Mouse (Mus musculus): Measurements from ENCODE around the gene Tmem150c. TPM values are rescaled to one million over a fixed set of nuclear protein-coding genes. Genes with fewer than 3 reads are reported as not detected.

The Tmem150c gene
- polyA plus RNA-seq, 1 experiment, result not detected

- TF ChIP-seq TCF12 (IDR thresholded peaks at IDR 0.05; ENCODE audit: insufficient read depth, poor library complexity, severe bottlenecking), result no peak
- TF ChIP-seq REST (IDR thresholded peaks at IDR 0.05; ENCODE audit: insufficient read depth, insufficient read length), result no peak
- TF ChIP-seq USF1 (IDR thresholded peaks at IDR 0.05; ENCODE audit: low read depth), result no peak
- TF ChIP-seq MYOG (IDR thresholded peaks at IDR 0.05; ENCODE audit: control insufficient read depth in 1 of 3, insufficient read depth in 1 of 3, insufficient read length in 2 of 3, low read depth in 2 of 3), result no peak
- no peak for TF ChIP-seq CEBPB (IDR thresholded peaks at IDR 0.05; ENCODE audit: insufficient read depth, poor library complexity, severe bottlenecking)
- TF ChIP-seq E2F4 (IDR thresholded peaks at IDR 0.05; ENCODE audit: insufficient read depth), result no peak
- no peak for TF ChIP-seq SRF (IDR thresholded peaks at IDR 0.05; ENCODE audit: control insufficient read depth, insufficient read length, low read depth)
- TF ChIP-seq MAX (IDR thresholded peaks at IDR 0.05; ENCODE audit: low read depth), result no peak
- no peak for TF ChIP-seq POLR2AphosphoS2 (IDR thresholded peaks at IDR 0.05; ENCODE audit: insufficient read length, low read depth)
Measured at GRCm38 (mm10) chr5:100057461-100058209, 102.0 kb downstream of the Tmem150c start.

GRCm38 (mm10) chr5:100055866-100056369 is 103.7 kb downstream of the Tmem150c start:
- Histone ChIP-seq H3K36me3 (ENCODE audit: control insufficient read depth, insufficient read depth) (no peaks in the 10 kb centered on the region), H3ac (ENCODE audit: control insufficient read depth, insufficient read length) (no peak overlapping the region)

More at GRCm38 (mm10) chr5:100057461-100058209, 102.0 kb downstream of the Tmem150c start:
- no peak overlapping the region for H3K4me2 ChIP-seq (ENCODE audit: low read depth)
- H3K36me3 ChIP-seq (ENCODE audit: control insufficient read depth, insufficient read depth), result peaks cover 3% of the 10 kb centered on the region
- H3K4me3 ChIP-seq, result no peak overlapping the region
- peaks cover 9% of the 10 kb centered on the region for H3K79me2 ChIP-seq (ENCODE audit: control insufficient read depth, insufficient read depth)
- no peak overlapping the region for H3ac ChIP-seq (ENCODE audit: control insufficient read depth, insufficient read length)
- H3K27me3 ChIP-seq (ENCODE audit: control insufficient read depth, insufficient read depth, insufficient read length), result no peaks in the 10 kb centered on the region

GRCm38 (mm10) chr5:100054807-100055547 is 104.6 kb downstream of the Tmem150c start:
- peaks cover 12% of the 10 kb centered on the region for H3K79me2 ChIP-seq (ENCODE audit: control insufficient read depth, insufficient read depth)

More at GRCm38 (mm10) chr5:100055866-100056369, 103.7 kb downstream of the Tmem150c start:
- no peak for TF ChIP-seq REST (IDR thresholded peaks at IDR 0.05; ENCODE audit: insufficient read depth, insufficient read length)
- Histone ChIP-seq H3K79me2 (ENCODE audit: control insufficient read depth, insufficient read depth) (peaks cover 9% of the 10 kb centered on the region), H3K27me3 (ENCODE audit: control insufficient read depth, insufficient read depth, insufficient read length) (no peaks in the 10 kb centered on the region), H3K4me3 (no peak overlapping the region), H3K4me2 (ENCODE audit: low read depth) (no peak overlapping the region)

GRCm38 (mm10) chr5:100052728-100053127 is 106.9 kb downstream of the Tmem150c start:
- Histone ChIP-seq H3ac (ENCODE audit: control insufficient read depth, insufficient read length) (no peak overlapping the region), H3K36me3 (ENCODE audit: control insufficient read depth, insufficient read depth) (no peaks in the 10 kb centered on the region), H3K4me3 (no peak overlapping the region), H3K27me3 (ENCODE audit: control insufficient read depth, insufficient read depth, insufficient read length) (no peaks in the 10 kb centered on the region), H3K4me2 (ENCODE audit: low read depth) (no peak overlapping the region), H3K79me2 (ENCODE audit: control insufficient read depth, insufficient read depth) (peaks cover 15% of the 10 kb centered on the region)
- no peak for TF ChIP-seq MYOD1 (IDR thresholded peaks at IDR 0.05; ENCODE audit: control insufficient read depth in 1 of 3, insufficient read length in 2 of 3, low read depth in 2 of 3)
- no peak for TF ChIP-seq POLR2AphosphoS2 (IDR thresholded peaks at IDR 0.05; ENCODE audit: insufficient read length, low read depth)
- no peak for TF ChIP-seq REST (IDR thresholded peaks at IDR 0.05; ENCODE audit: insufficient read depth, insufficient read length)
- TF ChIP-seq CEBPB (IDR thresholded peaks at IDR 0.05; ENCODE audit: insufficient read depth, poor library complexity, severe bottlenecking), result no peak
- TF ChIP-seq POLR2A (IDR thresholded peaks at IDR 0.05; ENCODE audit: insufficient read length, low read depth), result no peak
- TF ChIP-seq SRF (IDR thresholded peaks at IDR 0.05; ENCODE audit: control insufficient read depth, insufficient read length, low read depth), result no peak
- TF ChIP-seq TCF12 (IDR thresholded peaks at IDR 0.05; ENCODE audit: insufficient read depth, poor library complexity, severe bottlenecking), result no peak
- no peak for TF ChIP-seq E2F4 (IDR thresholded peaks at IDR 0.05; ENCODE audit: insufficient read depth)
- no peak for TF ChIP-seq MYOG (IDR thresholded peaks at IDR 0.05; ENCODE audit: control insufficient read depth in 1 of 3, insufficient read depth in 1 of 3, insufficient read length in 2 of 3, low read depth in 2 of 3)
- no peak for TF ChIP-seq TCF3 (IDR thresholded peaks at IDR 0.05; ENCODE audit: insufficient read length, low read depth)

More at GRCm38 (mm10) chr5:100054807-100055547, 104.6 kb downstream of the Tmem150c start:
- H3K36me3 ChIP-seq (ENCODE audit: control insufficient read depth, insufficient read depth), result no peaks in the 10 kb centered on the region
- H3K4me2 ChIP-seq (ENCODE audit: low read depth), result no peak overlapping the region
- no peak overlapping the region for H3K4me3 ChIP-seq
- H3ac ChIP-seq (ENCODE audit: control insufficient read depth, insufficient read length), result no peak overlapping the region
- no peak for TF ChIP-seq E2F4 (IDR thresholded peaks at IDR 0.05; ENCODE audit: insufficient read depth)
- TF ChIP-seq TCF3 (IDR thresholded peaks at IDR 0.05; ENCODE audit: insufficient read length, low read depth), result no peak
- TF ChIP-seq MAX (IDR thresholded peaks at IDR 0.05; ENCODE audit: low read depth), result no peak
- TF ChIP-seq REST (IDR thresholded peaks at IDR 0.05; ENCODE audit: insufficient read depth, insufficient read length), result no peak
- no peak for TF ChIP-seq USF1 (IDR thresholded peaks at IDR 0.05; ENCODE audit: low read depth)
- TF ChIP-seq POLR2AphosphoS2 (IDR thresholded peaks at IDR 0.05; ENCODE audit: insufficient read length, low read depth), result no peak
- TF ChIP-seq MYOG (IDR thresholded peaks at IDR 0.05; ENCODE audit: control insufficient read depth in 1 of 3, insufficient read depth in 1 of 3, insufficient read length in 2 of 3, low read depth in 2 of 3), result no peak
- TF ChIP-seq POLR2A (IDR thresholded peaks at IDR 0.05; ENCODE audit: insufficient read length, low read depth), result no peak
- TF ChIP-seq CEBPB (IDR thresholded peaks at IDR 0.05; ENCODE audit: insufficient read depth, poor library complexity, severe bottlenecking), result no peak
- TF ChIP-seq MYOD1 (IDR thresholded peaks at IDR 0.05; ENCODE audit: control insufficient read depth in 1 of 3, insufficient read length in 2 of 3, low read depth in 2 of 3), result no peak
- TF ChIP-seq SRF (IDR thresholded peaks at IDR 0.05; ENCODE audit: control insufficient read depth, insufficient read length, low read depth), result no peak
- no peak for TF ChIP-seq TCF12 (IDR thresholded peaks at IDR 0.05; ENCODE audit: insufficient read depth, poor library complexity, severe bottlenecking)
- H3K27me3 ChIP-seq (ENCODE audit: control insufficient read depth, insufficient read depth, insufficient read length), result no peaks in the 10 kb centered on the region

Measured in myocyte (in vitro differentiated cells).